Mouse (Mus musculus) right cerebral cortex, postnatal 10 days (tissue): Measurements from ENCODE around the gene Ogdhl.
A peak's percentile ranks its signal among the peaks of the same experiment; 100 is the strongest.

Experiments
- DNase-seq, 2 experiments: peaks; one replicate each; pipeline ENCODE4 v3.0.0; 2021; ENCODE audit warnings: low spot score in 2 of 2

The Ogdhl gene

GRCm38 (mm10) chr14:32379395-32380098, 57.7 kb downstream of the Ogdhl start:
- no peak for DNase-seq

GRCm38 (mm10) chr14:32380099-32380480, 58.3 kb downstream of the Ogdhl start:
- no peak for DNase-seq

GRCm38 (mm10) chr14:32381066-32381465, 59.2 kb downstream of the Ogdhl start:
- no peak for DNase-seq

GRCm38 (mm10) chr14:32381619-32382018, 59.8 kb downstream of the Ogdhl start:
- DNase-seq: peak in 1 of 2 experiments; percentile 25

- no peak for DNase-seq
Observed at GRCm38 (mm10) chr14:32388196-32388595, 66.4 kb downstream of the Ogdhl start, which contains the start of gene 1700024G13Rik. Gene 1700024G13Rik, minus strand, starts transcription at chr14:32388391.
